ENCODE assay signal across 13 mouse cellular contexts in the genomic region with DNA sequence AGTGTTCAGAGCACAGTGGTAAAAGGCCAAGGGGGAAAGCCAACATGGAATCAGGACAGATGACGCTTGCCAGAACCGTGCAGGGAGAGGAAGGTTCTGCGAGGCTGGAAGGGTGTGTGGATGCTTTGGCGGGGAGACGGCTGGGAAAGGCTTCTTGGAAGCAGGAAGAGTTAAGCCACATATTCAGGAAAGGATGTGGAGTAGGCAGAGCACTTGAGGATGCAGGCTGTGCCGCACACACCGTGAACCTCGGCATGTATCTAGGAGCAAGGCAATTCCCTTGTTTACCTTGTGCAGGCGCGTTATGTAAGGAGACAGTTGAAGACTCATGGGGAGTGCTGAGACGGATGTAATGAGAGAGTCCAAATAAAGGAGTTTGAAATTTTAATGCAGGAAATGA. TPM values are rescaled to one million over a fixed set of nuclear protein-coding genes. Genes with fewer than 3 reads are reported as not detected.
DNase-seq lines count a peak whose midpoint lies in the region; ATAC-seq and TF ChIP-seq lines count a peak whose summit lies in the region.
"Had no signal": no experiment of that assay in that cellular context is flagged by ENCODE, and none has a peak within 500 bp of the region (broad histone marks: within the 10 kb centered on the region; RNA-seq: fewer than 3 reads in every experiment).

No protein-coding gene starts in this region.

- no peak for ATAC-seq in midbrain, embryonic 14.5 days (ENCODE audit: low FRiP score, low TSS enrichment)
- no peak for ATAC-seq in midbrain, embryonic 11.5 days (ENCODE audit: low FRiP score)
- ATAC-seq in neural tube, embryonic 15.5 days (ENCODE audit: low FRiP score), result no peak
- ATAC-seq: intestine, postnatal 0 days; lung, postnatal 0 days had no signal

- no peak overlapping the region for H3K4me3 ChIP-seq in midbrain, embryonic 14.5 days (replicated peaks; ENCODE audit: low read depth, low read length)
- no peak overlapping the region for H3K4me3 ChIP-seq in midbrain, embryonic 11.5 days (ENCODE audit: low read depth, low read length)
- no peak overlapping the region for H3K4me3 ChIP-seq in cortical plate, adult 2 months (ENCODE audit: insufficient read depth, low read length)
- no peak overlapping the region for H3K4me3 ChIP-seq in neural tube, embryonic 15.5 days (replicated peaks)

- H3K9ac ChIP-seq in midbrain, embryonic 14.5 days (replicated peaks; ENCODE audit: low read length), result no peak overlapping the region
- H3K9ac ChIP-seq in midbrain, embryonic 11.5 days (ENCODE audit: low read length), result no peak overlapping the region
- no peak overlapping the region for H3K9ac ChIP-seq in neural tube, embryonic 15.5 days (replicated peaks)

- DNase-seq in gastrocnemius, adult 18-20 months (ENCODE audit: low spot score), result peak; percentile 36
- DNase-seq in gastrocnemius, postnatal 4 days (ENCODE audit: low spot score in 2 of 2), result no peak
- DNase-seq in midbrain, embryonic 14.5 days, result peak; percentile 52
- DNase-seq in midbrain, embryonic 11.5 days (ENCODE audit: low spot score, missing footprints), result no peak
- DNase-seq in urinary bladder, postnatal 14 days (ENCODE audit: low spot score), result no peak
- no peak for DNase-seq in layer of hippocampus, postnatal 25 days (ENCODE audit: extremely low spot score in 1 of 2, low spot score in 1 of 2)
- DNase-seq: embryo, embryonic 11 days; spleen, adult 18-20 months; thymus, postnatal 4 days had no signal

- H3K4me1 ChIP-seq in midbrain, embryonic 14.5 days (ENCODE audit: control insufficient read depth, insufficient read depth, low read length), result peaks cover 29% of the 10 kb centered on the region
- H3K4me1 ChIP-seq in midbrain, embryonic 11.5 days (ENCODE audit: control insufficient read depth, insufficient read depth, low read length), result peaks cover 23% of the 10 kb centered on the region
- peaks cover 23% of the 10 kb centered on the region for H3K4me1 ChIP-seq in cortical plate, adult 2 months (ENCODE audit: control insufficient read depth, insufficient read depth, low read length)
- peaks cover 27% of the 10 kb centered on the region for H3K4me1 ChIP-seq in neural tube, embryonic 15.5 days

- 68% methylated on average over 11 of the region's 11 CpGs for WGBS in midbrain, embryonic 14.5 days
- 86% methylated on average over 11 of the region's 11 CpGs for WGBS in midbrain, embryonic 11.5 days
- WGBS in neural tube, embryonic 15.5 days, result 72% methylated on average over 11 of the region's 11 CpGs

- TF ChIP-seq CTCF in cortical plate, adult 2 months (IDR thresholded peaks at IDR 0.05; ENCODE audit: extremely low read depth, insufficient read depth, low read length), result no peak

- no peak for TF ChIP-seq POLR2A in cortical plate, adult 2 months (IDR thresholded peaks at IDR 0.05; ENCODE audit: extremely low read depth, insufficient read depth, low read length)

- no peak overlapping the region for H3K4me2 ChIP-seq in midbrain, embryonic 14.5 days (ENCODE audit: low read length)
- H3K4me2 ChIP-seq in midbrain, embryonic 11.5 days, result no peak overlapping the region
- H3K4me2 ChIP-seq in neural tube, embryonic 15.5 days, result no peak overlapping the region

- no peaks in the 10 kb centered on the region for H3K9me3 ChIP-seq in midbrain, embryonic 14.5 days (ENCODE audit: control insufficient read depth, low read length)
- no peaks in the 10 kb centered on the region for H3K9me3 ChIP-seq in midbrain, embryonic 11.5 days (ENCODE audit: control insufficient read depth, low read length)
- H3K9me3 ChIP-seq in neural tube, embryonic 15.5 days (replicated peaks), result no peaks in the 10 kb centered on the region

- H3K36me3 ChIP-seq in midbrain, embryonic 14.5 days (ENCODE audit: control insufficient read depth, insufficient read depth, low read length), result peaks cover 13% of the 10 kb centered on the region
- no peaks in the 10 kb centered on the region for H3K36me3 ChIP-seq in midbrain, embryonic 11.5 days (ENCODE audit: control insufficient read depth, insufficient read depth, low read length)
- peaks cover 11% of the 10 kb centered on the region for H3K36me3 ChIP-seq in neural tube, embryonic 15.5 days

- H3K27me3 ChIP-seq in midbrain, embryonic 14.5 days (ENCODE audit: control insufficient read depth, insufficient read depth, low read length), result no peaks in the 10 kb centered on the region
- H3K27me3 ChIP-seq in midbrain, embryonic 11.5 days (ENCODE audit: control insufficient read depth, insufficient read depth, low read length), result no peaks in the 10 kb centered on the region
- H3K27me3 ChIP-seq in neural tube, embryonic 15.5 days (replicated peaks), result no peaks in the 10 kb centered on the region

- peak overlapping the region; percentile 64; the same call in 1 of the 2 replicates for H3K27ac ChIP-seq in midbrain, embryonic 14.5 days (replicated peaks; ENCODE audit: low read depth, low read length)
- no peak overlapping the region for H3K27ac ChIP-seq in midbrain, embryonic 11.5 days (ENCODE audit: low read depth, low read length)
- H3K27ac ChIP-seq in cortical plate, adult 2 months (ENCODE audit: insufficient read depth, low read length), result peak overlapping the region; percentile 36
- 0 out of 2 replicates have a peak overlapping the region, but pooled peaks have one; percentile 6 for H3K27ac ChIP-seq in neural tube, embryonic 15.5 days (replicated peaks)

RNA-seq across cellular contexts. Expression of gene Aar2, which starts 57.2 kb away (rescaled TPM):
- total RNA-seq in gastrocnemius, adult 18-20 months (2021), result 10 to 100 TPM; 22.9 to 23.0 TPM
- total RNA-seq in gastrocnemius, postnatal 4 days (2021), result 10 to 100 TPM; 20.3 to 20.5 TPM
- polyA plus RNA-seq in midbrain, embryonic 14.5 days (2014; fragmentation: Nextera tagmentation; extraction: Ambion mirVana), result 53.7 and 59.2 TPM in 2 replicates
- 44.4 and 46.8 TPM in 2 replicates for polyA plus RNA-seq in midbrain, embryonic 11.5 days (2014; fragmentation: Nextera tagmentation; extraction: Ambion mirVana)
- polyA plus RNA-seq in cortical plate, adult 2 months (2012; rRNA removed), result 30.2 and 30.8 TPM in 2 replicates
- 42.0 and 42.8 TPM in 2 replicates for polyA plus RNA-seq in neural tube, embryonic 15.5 days (2015; fragmentation: Nextera tagmentation; extraction: Ambion mirVana)
- total RNA-seq in layer of hippocampus, postnatal 25 days (2021), result 10 to 100 TPM; 29.8 to 37.8 TPM

Comparison
In these comparisons a context has a peak if more than half of its experiments do, and no peak if none do; other contexts are left out.
1. DNase-seq: peak in gastrocnemius, adult 18-20 months (single experiment) and midbrain, embryonic 14.5 days (single experiment); none in gastrocnemius, postnatal 4 days (0 of 2), midbrain, embryonic 11.5 days (single experiment), urinary bladder, postnatal 14 days (single experiment) and layer of hippocampus, postnatal 25 days (0 of 2).